In the genomic region with DNA sequence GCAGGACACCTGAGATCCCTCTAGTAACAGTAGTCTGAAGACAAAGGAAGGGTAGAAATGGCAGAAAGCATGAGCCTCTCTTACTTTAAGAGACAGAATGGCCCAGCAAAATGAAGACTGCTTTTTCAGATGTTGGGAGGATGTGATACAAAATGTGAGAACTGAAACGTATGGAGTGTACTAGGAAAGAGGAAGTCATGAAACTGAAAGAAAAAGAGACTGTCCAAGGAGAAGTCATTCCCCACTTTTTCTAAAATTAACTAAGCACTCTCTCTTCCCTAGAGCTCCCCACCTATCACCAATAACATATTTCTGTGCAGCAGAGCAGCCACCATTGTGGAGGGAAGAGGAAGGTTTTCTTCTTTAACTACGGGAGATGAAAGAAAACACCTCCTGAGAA, we compare ENCODE assay signal across 29 mouse cellular contexts. TPM values are rescaled to one million over a fixed set of nuclear protein-coding genes. Genes with fewer than 3 reads are reported as not detected.
DNase-seq lines count a peak whose midpoint lies in the region; ATAC-seq and TF ChIP-seq lines count a peak whose summit lies in the region.
"Had no signal": no experiment of that assay in that cellular context is flagged by ENCODE, and none has a peak within 500 bp of the region (broad histone marks: within the 10 kb centered on the region; RNA-seq: fewer than 3 reads in every experiment).

A gene (plus strand): TSS at position 322 of the 400 bp plus-strand sequence.

- no peaks in the 10 kb centered on the region for H3K9me3 ChIP-seq in CH12.LX (replicated peaks; ENCODE audit: low read length)
- no peaks in the 10 kb centered on the region for H3K9me3 ChIP-seq in heart, embryonic 10.5 days
- H3K9me3 ChIP-seq: embryonic facial prominence, embryonic 12.5 days; embryonic facial prominence, embryonic 15.5 days; forebrain, embryonic 15.5 days; G1E; heart, embryonic 13.5 days had no signal

- no peak for TF ChIP-seq CTCF in CH12.LX (conservative IDR thresholded peaks at IDR 0.05 in 1 of 2, IDR thresholded peaks at IDR 0.05 in 1 of 2; ENCODE audit: low read depth in 2 of 2, low read length in 2 of 2)

- peak; percentile 41; the same call in 1 of the 2 replicates for TF ChIP-seq EP300 in CH12.LX (IDR thresholded peaks at IDR 0.05; ENCODE audit: low read length)

- no peak within 1 kb of the TSS for H3K27ac ChIP-seq in CH12.LX (ENCODE audit: insufficient read depth, low read depth)
- H3K27ac ChIP-seq in heart, embryonic 10.5 days, result no peak within 1 kb of the TSS
- H3K27ac ChIP-seq: embryonic facial prominence, embryonic 12.5 days; embryonic facial prominence, embryonic 15.5 days; forebrain, embryonic 15.5 days; heart, embryonic 13.5 days; hindbrain, embryonic 14.5 days; hindbrain, postnatal 0 days had no signal

- WGBS in heart, embryonic 10.5 days, result 82% methylated on average over 2 of the region's 2 CpGs

- H3K9ac ChIP-seq in CH12.LX (ENCODE audit: insufficient read depth, low read depth), result no peak within 1 kb of the TSS
- H3K9ac ChIP-seq: embryonic facial prominence, embryonic 12.5 days; embryonic facial prominence, embryonic 15.5 days; forebrain, embryonic 15.5 days; heart, embryonic 13.5 days; hindbrain, embryonic 14.5 days had no signal

- H3K79me2 ChIP-seq in CH12.LX (replicated peaks; ENCODE audit: control insufficient read depth, extremely low read depth, insufficient read depth, poor library complexity, severe bottlenecking), result no peaks in the 10 kb centered on the region

- H3K36me3 ChIP-seq in CH12.LX (replicated peaks in 1 of 2; ENCODE audit: control insufficient read depth in 1 of 2, insufficient read depth in 1 of 2, low read length in 1 of 2), result no peaks in the 10 kb centered on the region
- no peaks in the 10 kb centered on the region for H3K36me3 ChIP-seq in heart, embryonic 10.5 days
- H3K36me3 ChIP-seq: embryonic facial prominence, embryonic 12.5 days; embryonic facial prominence, embryonic 15.5 days; forebrain, embryonic 15.5 days; G1E; heart, embryonic 13.5 days had no signal

- H3K4me3 ChIP-seq in CH12.LX (replicated peaks in 1 of 3; ENCODE audit: low read depth in 2 of 3, low read length in 2 of 3, poor library complexity in 1 of 3), result no peak within 1 kb of the TSS
- no peak within 1 kb of the TSS for H3K4me3 ChIP-seq in heart, embryonic 10.5 days
- H3K4me3 ChIP-seq: embryonic facial prominence, embryonic 12.5 days; embryonic facial prominence, embryonic 15.5 days; forebrain, embryonic 15.5 days; heart, embryonic 13.5 days had no signal

- peak; percentile 18 for DNase-seq in heart, adult 8-10 months (ENCODE audit: low spot score)
- no peak for DNase-seq in heart, adult 18-20 months
- DNase-seq in CH12.LX (ENCODE audit: extremely low read depth), result no peak
- no peak for DNase-seq in embryo, embryonic 10 days (ENCODE audit: low spot score)
- no peak for DNase-seq in cerebellum, postnatal 4 days (ENCODE audit: low spot score in 2 of 2)
- no peak for DNase-seq in heart, embryonic 10.5 days (ENCODE audit: low spot score)
- DNase-seq: adrenal gland, postnatal 10 days; cerebellum, adult 2 months; cerebellum, adult 9-11 months; cerebellum, postnatal 25 days; gastrocnemius, postnatal 25 days; heart, postnatal 14 days; heart, postnatal 4 days had no signal

- peaks cover 0 to 10% of the 10 kb centered on the region in 2 experiments; a peak in 2 of 4 replicates for H3K4me1 ChIP-seq in CH12.LX (ENCODE audit: control insufficient read depth in 1 of 2, insufficient read depth in 2 of 2)
- H3K4me1 ChIP-seq in heart, embryonic 10.5 days, result no peaks in the 10 kb centered on the region
- H3K4me1 ChIP-seq: embryonic facial prominence, embryonic 12.5 days; embryonic facial prominence, embryonic 15.5 days; forebrain, embryonic 15.5 days; heart, embryonic 13.5 days had no signal

- no peak within 1 kb of the TSS; the same call in 1 of the 2 replicates for H3K4me2 ChIP-seq in CH12.LX (ENCODE audit: insufficient read depth, low read depth, poor library complexity, severe bottlenecking)
- H3K4me2 ChIP-seq: embryonic facial prominence, embryonic 12.5 days; embryonic facial prominence, embryonic 15.5 days; forebrain, embryonic 15.5 days; heart, embryonic 13.5 days; hindbrain, embryonic 14.5 days had no signal

- TF ChIP-seq RAD21 in CH12.LX (IDR thresholded peaks at IDR 0.05; ENCODE audit: low read depth, low read length), result no peak

- in situ Hi-C loops in CH12.LX (cut with MboI; ENCODE audit: low pct_ligation_motif_present, low pct_unique_long_range_greater_than_20kb, low sequenced_read_pairs), result loop anchor here (25.0 kb wide), 1 partner anchor 405 kb away; no protein-coding TSS in a partner anchor

- dilution Hi-C loops in CH12.LX (cut with MboI; ENCODE audit: extremely low pct_ligation_motif_present, extremely low pct_unique_long_range_greater_than_20kb, low sequenced_read_pairs), result no loop called here

- ATAC-seq in common myeloid progenitor, adult 5-6 weeks (replicated peaks; ENCODE audit: low read depth, poor library complexity, severe bottlenecking), result peak; percentile 90
- ATAC-seq in megakaryocyte progenitor cell, adult 5-6 weeks (replicated peaks; ENCODE audit: poor library complexity), result peak; percentile 89
- ATAC-seq: forebrain, embryonic 15.5 days; hindbrain, postnatal 0 days; inflammation-experienced regulatory T-cells, adult 6 months; intestine, embryonic 16.5 days; Patski had no signal

- H3K27me3 ChIP-seq in CH12.LX (replicated peaks), result no peaks in the 10 kb centered on the region
- H3K27me3 ChIP-seq in heart, embryonic 10.5 days (ENCODE audit: insufficient read depth, poor library complexity, severe bottlenecking), result no peaks in the 10 kb centered on the region
- H3K27me3 ChIP-seq: embryonic facial prominence, embryonic 12.5 days; embryonic facial prominence, embryonic 15.5 days; forebrain, embryonic 15.5 days; heart, embryonic 13.5 days; Patski had no signal

- no peak for TF ChIP-seq POLR2A in CH12.LX (IDR thresholded peaks at IDR 0.05; ENCODE audit: low read depth, low read length)

TF ChIP-seq in CH12.LX, 34 proteins besides CTCF, POLR2A, EP300 and RAD21:
- TF ChIP-seq JUND (conservative IDR thresholded peaks at IDR 0.05; ENCODE audit: low read depth, low read length), result no peak
- TF ChIP-seq IRF4 (IDR thresholded peaks at IDR 0.05; ENCODE audit: low read depth, low read length), result peak; percentile 23; the same call in 1 of the 2 replicates
TF ChIP-seq in CH12.LX: peak in this region for 1.

RNA-seq across cellular contexts. Expression of the gene that starts here (rescaled TPM):
- under 1 TPM in 2 of 4 experiments, not detected in 2; 0.09 to 0.13 TPM for total RNA-seq in heart, adult 8-10 months (2022)
- total RNA-seq in heart, adult 18-20 months (2021), result under 1 TPM in 1 of 2 experiments, not detected in 1; 0.08 TPM
- total RNA-seq in CH12.LX (2012; rRNA removed) (not detected in 2 replicates), CH12.LX (2014; rRNA removed) (not detected in 2 replicates)
- polyA plus RNA-seq in CH12.LX (2012; ENCODE audit: insufficient read length, low read depth), result not detected in 2 replicates
- total RNA-seq in common myeloid progenitor, adult 5-6 weeks (2017), result not detected in 2 replicates
- total RNA-seq in megakaryocyte progenitor cell, adult 5-6 weeks (2015), result 0.12 TPM in 1 of 2 replicates, not detected in the other
- not detected in 2 replicates for total RNA-seq in megakaryocyte progenitor cell, adult 5-6 weeks (2017)
- polyA plus RNA-seq in heart, embryonic 10.5 days (2016; fragmentation: Nextera tagmentation; extraction: Ambion mirVana), result not detected in 2 replicates
- total RNA-seq: gastrocnemius, postnatal 25 days; heart, postnatal 14 days; heart, postnatal 4 days; hindbrain, postnatal 0 days had no signal
- polyA plus RNA-seq: brain, embryonic 14.5 days; cerebellum, adult 2 months; embryonic facial prominence, embryonic 12.5 days; embryonic facial prominence, embryonic 15.5 days; forebrain, embryonic 11.5 days; forebrain, embryonic 15.5 days; G1E; heart, embryonic 13.5 days; heart, embryonic 16.5 days; hindbrain, embryonic 11.5 days; hindbrain, embryonic 14.5 days; hindbrain, postnatal 0 days; Patski had no signal

Comparison
In these comparisons a context has a peak if more than half of its experiments do, and no peak if none do; other contexts are left out.
1. Peak in DNase-seq in heart, adult 8-10 months; RNA of the gene not detected or under 1 TPM.
2. Peak in ATAC-seq in common myeloid progenitor, adult 5-6 weeks; RNA of the gene not detected or under 1 TPM.
3. Peak in ATAC-seq in megakaryocyte progenitor cell, adult 5-6 weeks; RNA of the gene not detected or under 1 TPM.